In the genomic region with DNA sequence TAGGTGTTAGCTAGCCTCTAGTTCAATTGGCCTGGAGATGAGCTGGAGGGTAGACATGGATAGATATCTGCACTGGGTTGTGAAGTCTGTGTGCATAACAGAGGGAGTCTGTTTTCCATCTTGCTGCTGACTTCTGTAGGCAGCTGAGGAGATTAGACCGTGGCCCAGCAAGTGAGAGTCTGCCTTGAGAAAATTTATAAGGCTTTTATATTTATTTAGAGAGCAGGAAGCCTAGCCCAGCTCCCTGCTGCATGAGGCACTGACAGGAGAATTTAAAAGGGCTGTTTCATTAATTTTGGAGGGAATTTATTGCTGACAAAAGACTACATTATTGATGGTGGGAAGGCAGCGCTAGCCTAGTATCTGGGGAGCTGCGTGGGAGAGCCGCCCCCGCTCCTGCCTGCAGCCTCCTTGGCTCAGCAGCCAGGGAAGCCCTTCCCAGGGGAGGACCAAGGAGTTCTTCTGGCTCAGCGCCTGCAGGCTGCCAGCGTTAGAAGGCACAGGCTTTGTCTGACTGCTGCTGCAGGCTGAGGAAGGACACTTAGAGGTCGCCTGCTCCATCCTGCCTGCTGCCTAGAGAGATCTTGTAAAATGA, we compare ENCODE assay signal across 8 mouse cellular contexts.
A peak's percentile ranks its signal among the peaks of the same experiment; 100 is the strongest.
DNase-seq lines count a peak whose midpoint lies in the region; ATAC-seq and TF ChIP-seq lines count a peak whose summit lies in the region.

No protein-coding gene starts in this region.

- H3K27me3 ChIP-seq in heart, embryonic 11.5 days (ENCODE audit: control insufficient read depth, insufficient read depth, low read length), result no peaks in the 10 kb centered on the region
- no peaks in the 10 kb centered on the region for H3K27me3 ChIP-seq in cerebellum, adult 2 months (ENCODE audit: control insufficient read depth, insufficient read depth, low read length)
- no peaks in the 10 kb centered on the region for H3K27me3 ChIP-seq in forebrain, postnatal 0 days (ENCODE audit: insufficient read depth, low read length)
- no peaks in the 10 kb centered on the region for H3K27me3 ChIP-seq in midbrain, embryonic 11.5 days (ENCODE audit: control insufficient read depth, insufficient read depth, low read length)

- H3K36me3 ChIP-seq in heart, embryonic 11.5 days (ENCODE audit: control insufficient read depth, insufficient read depth, low read length), result no peaks in the 10 kb centered on the region
- no peaks in the 10 kb centered on the region for H3K36me3 ChIP-seq in forebrain, postnatal 0 days (ENCODE audit: insufficient read depth)
- H3K36me3 ChIP-seq in midbrain, embryonic 11.5 days (ENCODE audit: control insufficient read depth, insufficient read depth, low read length), result no peaks in the 10 kb centered on the region

- H3K4me3 ChIP-seq in heart, embryonic 11.5 days (ENCODE audit: low read depth, low read length), result no peak overlapping the region
- H3K4me3 ChIP-seq in cerebellum, adult 2 months (replicated peaks; ENCODE audit: insufficient read depth, low read depth, low read length), result no peak overlapping the region
- H3K4me3 ChIP-seq in forebrain, postnatal 0 days (ENCODE audit: low read depth, low read length), result no peak overlapping the region
- no peak overlapping the region for H3K4me3 ChIP-seq in midbrain, embryonic 11.5 days (ENCODE audit: low read depth, low read length)

- no peak overlapping the region for H3K4me2 ChIP-seq in heart, embryonic 11.5 days
- H3K4me2 ChIP-seq in forebrain, postnatal 0 days (ENCODE audit: low read depth), result peak overlapping the region; percentile 38
- no peak overlapping the region for H3K4me2 ChIP-seq in midbrain, embryonic 11.5 days

- H3K27ac ChIP-seq in heart, embryonic 11.5 days (ENCODE audit: low read depth, low read length), result no peak overlapping the region
- H3K27ac ChIP-seq in cerebellum, adult 2 months (ENCODE audit: insufficient read depth, low read length), result no peak overlapping the region
- peak overlapping the region; percentile 71 for H3K27ac ChIP-seq in forebrain, postnatal 0 days (ENCODE audit: low read depth, low read length)
- H3K27ac ChIP-seq in midbrain, embryonic 11.5 days (ENCODE audit: low read depth, low read length), result no peak overlapping the region

- 26% methylated on average over 8 of the region's 8 CpGs for WGBS in heart, embryonic 11.5 days (ENCODE audit: insufficient replicate concordance)
- WGBS in cerebellum, adult 2 months, result 7% methylated on average over 8 of the region's 8 CpGs
- 10% methylated on average over 8 of the region's 8 CpGs for WGBS in forebrain, postnatal 0 days
- WGBS in midbrain, embryonic 11.5 days, result 41% methylated on average over 8 of the region's 8 CpGs

- no peak for TF ChIP-seq CTCF in cerebellum, adult 2 months (IDR thresholded peaks at IDR 0.05; ENCODE audit: borderline replicate concordance, insufficient read depth, low read depth, low read length)
- no peak for TF ChIP-seq CTCF in forebrain, postnatal 0 days (IDR thresholded peaks at IDR 0.05; ENCODE audit: low read depth)

- 0 out of 2 replicates have a peak, but pooled peaks cover 3% of the 10 kb centered on the region for H3K4me1 ChIP-seq in heart, embryonic 11.5 days (ENCODE audit: control insufficient read depth, insufficient read depth, low read length)
- no peaks in the 10 kb centered on the region for H3K4me1 ChIP-seq in cerebellum, adult 2 months (ENCODE audit: control insufficient read depth, insufficient read depth, low read length)
- peaks cover 9% of the 10 kb centered on the region; the same call in 1 of the 2 replicates for H3K4me1 ChIP-seq in forebrain, postnatal 0 days (ENCODE audit: insufficient read depth)
- H3K4me1 ChIP-seq in midbrain, embryonic 11.5 days (ENCODE audit: control insufficient read depth, insufficient read depth, low read length), result no peaks in the 10 kb centered on the region

- ATAC-seq in heart, embryonic 11.5 days (replicated peaks; ENCODE audit: insufficient number of reproducible peaks, low FRiP score, low TSS enrichment), result peak; percentile 81; the same call in 1 of the 2 replicates
- peak; percentile 97 for ATAC-seq in forebrain, postnatal 0 days
- ATAC-seq in midbrain, embryonic 11.5 days (ENCODE audit: low FRiP score), result peak; percentile 76
- no peak for ATAC-seq in activated CD4-positive, CD25-positive, alpha-beta regulatory T cell, adult 4 months

- no peak for TF ChIP-seq POLR2A in cerebellum, adult 2 months (IDR thresholded peaks at IDR 0.05; ENCODE audit: borderline replicate concordance, insufficient read depth, low read length)

- no peak overlapping the region for H3K9ac ChIP-seq in heart, embryonic 11.5 days (ENCODE audit: low read depth, low read length)
- H3K9ac ChIP-seq in forebrain, postnatal 0 days, result peak overlapping the region; percentile 31
- H3K9ac ChIP-seq in midbrain, embryonic 11.5 days (ENCODE audit: low read length), result no peak overlapping the region

- DNase-seq in heart, adult 9 months (ENCODE audit: low spot score in 2 of 2), result no peak
- DNase-seq in cerebellum, adult 2 months, result peak; percentile 47 to 53
- peak; percentile 79 for DNase-seq in forebrain, postnatal 0 days
- peak; percentile 83 to 89 for DNase-seq in layer of hippocampus, adult 18-20 months (ENCODE audit: low spot score in 2 of 2)
- no peak for DNase-seq in midbrain, embryonic 11.5 days (ENCODE audit: low spot score, missing footprints)
- DNase-seq in right cerebral cortex, postnatal 25 days, result peak; percentile 83

- no peaks in the 10 kb centered on the region for H3K9me3 ChIP-seq in heart, embryonic 11.5 days (replicated peaks; ENCODE audit: control insufficient read depth, low read length)
- H3K9me3 ChIP-seq in forebrain, postnatal 0 days (ENCODE audit: low read length), result no peaks in the 10 kb centered on the region
- no peaks in the 10 kb centered on the region for H3K9me3 ChIP-seq in midbrain, embryonic 11.5 days (ENCODE audit: control insufficient read depth, low read length)

Comparison
In these comparisons a context has a peak if more than half of its experiments do, and no peak if none do; other contexts are left out.
1. DNase-seq: peak in cerebellum, adult 2 months (2 of 2), forebrain, postnatal 0 days (single experiment), layer of hippocampus, adult 18-20 months (2 of 2) and right cerebral cortex, postnatal 25 days (single experiment); none in heart, adult 9 months (0 of 2) and midbrain, embryonic 11.5 days (single experiment).